Mouse (Mus musculus): ENCODE results near the gene Gnb2.

Gnb2 gene

GRCm38 (mm10) chr5:137533117-137533827, at the start of gene Gnb2, which contains the start of gene Epo:
Gene Gnb2 (minus strand): TSS chr5:137533510.
Gene Epo (minus strand): TSS chr5:137533242.
- DNase-seq = peak; percentile 100

GRCm38 (mm10) chr5:137582702-137583101, 49.4 kb upstream of the Gnb2 start:
- no peak for DNase-seq

- DNase-seq = no peak
Observed at GRCm38 (mm10) chr5:137580246-137580645, 46.9 kb upstream of the Gnb2 start.

- peak; percentile 94 for DNase-seq
Observed at GRCm38 (mm10) chr5:137574470-137574901, 41.2 kb upstream of the Gnb2 start.

GRCm38 (mm10) chr5:137570691-137571586, 37.6 kb upstream of the Gnb2 start:
- DNase-seq = no peak

- no peak for DNase-seq
Observed at GRCm38 (mm10) chr5:137570181-137570580, 36.9 kb upstream of the Gnb2 start.

DNA sequence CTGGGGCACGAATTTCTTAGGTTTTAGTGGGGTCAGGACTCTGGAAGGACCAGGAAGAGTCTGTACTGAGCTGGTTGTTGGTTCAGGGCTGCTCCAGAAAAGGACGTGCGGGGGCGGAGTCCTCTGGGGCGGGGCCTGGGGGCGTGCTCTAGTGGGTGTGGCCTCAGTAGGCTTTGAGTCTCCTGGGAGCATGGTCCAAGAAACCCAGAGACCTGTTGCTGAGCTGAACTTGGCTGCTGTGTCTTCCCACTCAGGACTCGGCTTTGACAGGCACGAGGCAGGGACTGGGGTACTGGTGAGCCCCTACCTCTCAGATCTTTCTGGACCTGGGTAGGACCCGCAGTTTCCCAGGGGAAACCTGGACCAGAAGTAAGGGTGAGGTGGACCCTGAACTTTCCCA, 36.4 kb upstream of the Gnb2 start, which contains the start of gene Tfr2:
Gene Tfr2 (plus strand): TSS at position 176 of the 400 bp plus-strand sequence.
- peak; percentile 94 for DNase-seq

GRCm38 (mm10) chr5:137569031-137569430, 35.7 kb upstream of the Gnb2 start:
- no peak for DNase-seq

GRCm38 (mm10) chr5:137568223-137568798, 35.0 kb upstream of the Gnb2 start:
- no peak for DNase-seq

- DNase-seq = no peak
Observed at GRCm38 (mm10) chr5:137566416-137566815, 33.1 kb upstream of the Gnb2 start.

DNA sequence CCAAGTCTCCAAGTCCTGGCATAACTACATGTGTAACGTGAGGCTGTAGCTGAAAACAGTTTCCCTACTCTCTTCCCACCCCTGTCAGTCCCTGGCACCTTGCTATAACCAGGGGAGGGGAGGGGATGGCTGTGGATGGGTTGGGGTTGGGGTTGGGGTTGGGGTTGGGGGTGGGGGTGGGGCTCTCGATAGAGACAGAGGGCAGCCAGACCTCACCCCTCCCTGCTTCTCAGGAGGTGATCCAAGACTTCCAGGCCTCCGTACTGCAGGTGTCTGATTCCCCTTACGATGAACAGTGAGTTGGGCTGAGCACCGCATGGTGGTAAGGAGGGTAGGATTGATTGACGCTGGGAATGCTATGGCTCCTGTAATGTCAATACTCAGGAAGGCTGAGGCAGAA, 32.4 kb upstream of the Gnb2 start:
- DNase-seq = peak; percentile 80

DNA sequence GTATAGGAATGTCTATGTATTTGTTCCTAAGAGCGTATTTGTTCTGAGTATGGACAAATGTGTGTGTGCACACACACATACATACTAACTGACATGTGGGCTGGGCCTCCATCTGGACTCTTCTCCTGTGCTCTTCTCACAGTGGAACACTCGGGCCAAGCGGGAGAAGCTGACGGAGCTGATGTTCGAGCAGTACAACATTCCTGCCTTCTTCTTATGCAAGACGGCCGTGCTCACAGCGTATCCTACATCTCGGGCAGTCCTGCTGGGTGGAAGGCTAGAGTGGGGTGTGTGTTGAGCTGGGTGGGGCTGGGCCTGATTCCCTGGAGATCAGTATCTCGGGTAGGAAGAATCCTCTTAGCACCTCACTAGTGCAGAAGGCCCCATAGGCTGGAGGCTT, 29.7 kb upstream of the Gnb2 start:
- peak; percentile 18 for DNase-seq

DNA sequence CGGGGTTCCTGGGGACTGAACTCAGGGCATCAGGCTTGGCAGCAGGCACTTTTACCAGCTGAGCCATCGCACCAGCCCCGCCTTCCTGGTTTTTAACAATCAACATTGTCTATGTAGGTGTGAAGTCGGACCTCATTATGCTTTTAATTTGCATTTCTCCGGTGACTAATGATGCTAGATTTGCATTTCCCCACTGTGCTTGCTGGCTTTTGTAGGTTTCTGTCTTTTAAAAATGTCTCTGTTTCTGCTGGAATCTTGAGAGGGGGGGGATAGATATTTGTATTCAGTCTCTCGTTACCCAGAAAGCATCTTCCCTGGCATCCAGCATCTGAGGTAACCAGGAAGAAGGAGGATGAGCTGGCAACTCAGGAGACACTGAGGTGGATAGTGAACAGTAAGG, 28.2 kb upstream of the Gnb2 start:
- peak; percentile 24 for DNase-seq

GRCm38 (mm10) chr5:137553898-137554297, 20.6 kb upstream of the Gnb2 start:
- no peak for DNase-seq

DNA sequence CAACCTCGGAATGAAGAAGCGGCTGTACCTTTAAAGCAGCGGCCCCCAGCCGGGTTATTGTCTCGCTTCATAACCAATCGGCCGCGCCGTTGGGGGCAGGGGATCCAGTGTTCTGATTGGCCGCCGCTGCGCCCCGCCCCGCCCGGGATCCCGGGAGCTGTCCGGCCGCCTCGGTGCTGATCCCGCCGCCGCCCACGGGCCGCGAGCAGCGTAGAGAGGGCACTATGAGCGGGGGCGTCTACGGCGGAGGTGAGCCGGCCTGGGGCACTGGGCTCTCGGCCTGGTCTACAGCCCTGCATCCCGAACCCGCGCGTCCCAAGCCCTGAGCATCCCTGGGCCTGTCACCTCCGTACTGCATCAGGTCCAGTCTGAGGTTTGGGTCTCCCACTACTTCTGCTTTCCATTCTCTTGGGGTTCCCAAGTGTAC, 20.1 kb upstream of the Gnb2 start, which contains the start of gene Actl6b:
Gene Actl6b (plus strand): TSS at position 107 of the 427 bp plus-strand sequence.
- DNase-seq = peak; percentile 98

GRCm38 (mm10) chr5:137553000-137553399, 19.7 kb upstream of the Gnb2 start:
- DNase-seq = no peak

GRCm38 (mm10) chr5:137551119-137551518, 17.8 kb upstream of the Gnb2 start:
- DNase-seq = peak; percentile 77

- no peak for DNase-seq
Observed at GRCm38 (mm10) chr5:137549840-137550239, 16.5 kb upstream of the Gnb2 start.

DNA sequence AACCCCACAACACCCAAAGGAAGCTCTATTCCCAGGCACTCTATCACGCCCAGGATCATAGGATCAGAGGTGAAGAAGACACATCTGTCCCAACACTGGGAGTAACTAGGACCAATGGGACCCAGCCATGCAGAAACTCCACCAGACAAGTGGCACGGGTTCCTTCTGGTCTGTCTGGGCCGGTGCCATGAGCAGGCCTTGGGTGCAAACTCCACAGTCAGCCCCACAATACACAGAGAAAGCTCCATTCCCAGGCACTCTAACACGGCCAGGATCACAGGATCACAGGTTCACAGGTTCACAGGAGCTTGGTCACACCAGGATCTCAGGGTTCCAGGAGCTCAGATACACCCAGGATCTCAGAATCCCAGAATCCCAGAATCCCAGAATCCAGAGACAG, 12.3 kb upstream of the Gnb2 start:
- DNase-seq = peak; percentile 73

DNA sequence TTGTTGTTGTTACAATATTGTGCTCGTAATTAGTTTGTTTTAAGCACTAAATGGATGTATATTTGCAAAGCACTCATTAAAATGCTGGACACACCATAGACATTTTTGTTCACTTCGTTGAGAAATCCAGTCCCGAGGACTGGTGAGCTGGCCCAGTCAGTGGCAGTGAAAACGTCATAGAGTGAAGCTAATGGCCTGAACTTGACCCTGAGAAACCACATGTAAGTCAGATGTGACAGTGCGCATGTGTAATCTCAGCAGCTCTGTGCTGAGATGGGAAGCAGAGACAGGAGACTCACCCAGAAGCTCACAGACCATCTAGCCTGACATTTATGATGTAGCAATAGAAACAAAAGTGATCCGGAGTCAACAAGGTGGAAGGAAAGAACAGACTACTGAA, 11.6 kb upstream of the Gnb2 start:
- peak; percentile 19 for DNase-seq

GRCm38 (mm10) chr5:137541768-137542540, 8.6 kb upstream of the Gnb2 start:
- DNase-seq = peak; percentile 86

DNA sequence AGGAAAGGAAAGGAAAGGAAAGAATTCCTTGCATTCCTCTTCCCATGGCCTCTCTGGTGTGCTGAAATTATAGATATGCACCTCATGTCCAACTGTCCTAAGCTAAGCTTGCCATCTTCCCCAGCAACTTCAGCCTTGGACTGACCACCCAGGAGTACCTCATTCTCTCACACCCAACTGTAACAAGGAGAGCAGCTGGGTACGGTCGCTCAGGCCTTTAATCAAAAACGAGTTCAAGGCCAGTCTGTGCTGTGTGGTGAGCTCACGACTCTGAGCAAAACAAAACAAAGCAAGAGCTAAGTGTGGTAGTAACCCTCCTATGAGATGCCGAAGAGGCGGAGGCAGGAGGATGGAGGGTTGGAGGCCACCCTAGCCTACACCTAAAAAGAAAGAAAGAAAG, 7.7 kb upstream of the Gnb2 start:
- peak; percentile 13 for DNase-seq
